Mouse (Mus musculus): ENCODE results near the gene AC153137.1. TPM values are rescaled to one million over a fixed set of nuclear protein-coding genes. Genes with fewer than 3 reads are reported as not detected.
A peak's percentile ranks its signal among the peaks of the same experiment; 100 is the strongest.

The AC153137.1 gene
- polyA plus RNA-seq, 1 experiment from 2014 or later = not detected

- Histone ChIP-seq H3K4me1 (ENCODE audit: control insufficient read depth, insufficient read depth, low read length) (peaks cover 15% of the 10 kb centered on the region), H3K9me3 (replicated peaks; ENCODE audit: control insufficient read depth, low read length) (no peaks in the 10 kb centered on the region), H3K4me2 (ENCODE audit: low read length) (peak overlapping the region; percentile 56), H3K27ac (ENCODE audit: low read depth, low read length) (peak overlapping the region; percentile 99), H3K27me3 (replicated peaks; ENCODE audit: control insufficient read depth, insufficient read depth, low read length) (no peaks in the 10 kb centered on the region), H3K36me3 (ENCODE audit: control insufficient read depth, insufficient read depth, low read length) (peaks cover 8% of the 10 kb centered on the region), H3K9ac (ENCODE audit: low read length) (peak overlapping the region; percentile 87), H3K4me3 (ENCODE audit: low read depth, low read length) (peak overlapping the region; percentile 88)
- ATAC-seq = peak; percentile 99
- under 1% methylated on average over 54 of the region's 66 CpGs for WGBS
- peak; percentile 99 for DNase-seq (ENCODE audit: low spot score)
Observed at GRCm38 (mm10) chr1:30949710-30950455, 27.9 kb downstream of the AC153137.1 start.

- peak; percentile 56 for ATAC-seq
- DNase-seq (ENCODE audit: low spot score) = peak; percentile 63
- Histone ChIP-seq H3K4me1 (ENCODE audit: control insufficient read depth, insufficient read depth, low read length) (peaks cover 15% of the 10 kb centered on the region), H3K27me3 (replicated peaks; ENCODE audit: control insufficient read depth, insufficient read depth, low read length) (no peaks in the 10 kb centered on the region), H3K9me3 (replicated peaks; ENCODE audit: control insufficient read depth, low read length) (no peaks in the 10 kb centered on the region), H3K36me3 (ENCODE audit: control insufficient read depth, insufficient read depth, low read length) (peaks cover 15% of the 10 kb centered on the region), H3K9ac (ENCODE audit: low read length) (peak overlapping the region; percentile 98), H3K27ac (ENCODE audit: low read depth, low read length) (peak overlapping the region; percentile 99), H3K4me3 (ENCODE audit: low read depth, low read length) (peak overlapping the region; percentile 88), H3K4me2 (ENCODE audit: low read length) (peak overlapping the region; percentile 51)
- WGBS = under 1% methylated on average over 70 of the region's 85 CpGs
Observed at GRCm38 (mm10) chr1:30948950-30949639, 28.7 kb downstream of the AC153137.1 start.

- Histone ChIP-seq H3K9ac (ENCODE audit: low read length) (peak overlapping the region; percentile 98), H3K36me3 (ENCODE audit: control insufficient read depth, insufficient read depth, low read length) (peaks cover 22% of the 10 kb centered on the region), H3K27ac (ENCODE audit: low read depth, low read length) (peak overlapping the region; percentile 99), H3K9me3 (replicated peaks; ENCODE audit: control insufficient read depth, low read length) (no peaks in the 10 kb centered on the region), H3K4me1 (ENCODE audit: control insufficient read depth, insufficient read depth, low read length) (peaks cover 15% of the 10 kb centered on the region), H3K4me3 (ENCODE audit: low read depth, low read length) (peak overlapping the region; percentile 88), H3K27me3 (replicated peaks; ENCODE audit: control insufficient read depth, insufficient read depth, low read length) (no peaks in the 10 kb centered on the region), H3K4me2 (ENCODE audit: low read length) (peak overlapping the region; percentile 51)
- DNase-seq (ENCODE audit: low spot score) = peak; percentile 78
- ATAC-seq = no peak
- WGBS = under 1% methylated on average over 16 of the region's 16 CpGs
Observed at GRCm38 (mm10) chr1:30948361-30948949, 29.3 kb downstream of the AC153137.1 start.

GRCm38 (mm10) chr1:30945136-30945535 is 32.6 kb downstream of the AC153137.1 start:
- H3K4me2 ChIP-seq (ENCODE audit: low read length) = no peak overlapping the region
- peaks cover 34% of the 10 kb centered on the region for H3K36me3 ChIP-seq (ENCODE audit: control insufficient read depth, insufficient read depth, low read length)
- no peak for DNase-seq (ENCODE audit: low spot score)
- no peak for ATAC-seq
- WGBS = 90% methylated on average over 6 of the region's 6 CpGs
- H3K4me3 ChIP-seq (ENCODE audit: low read depth, low read length) = no peak overlapping the region
- H3K27ac ChIP-seq (ENCODE audit: low read depth, low read length) = no peak overlapping the region
- H3K9ac ChIP-seq (ENCODE audit: low read length) = no peak overlapping the region
- H3K9me3 ChIP-seq (replicated peaks; ENCODE audit: control insufficient read depth, low read length) = no peaks in the 10 kb centered on the region
- peaks cover 15% of the 10 kb centered on the region for H3K4me1 ChIP-seq (ENCODE audit: control insufficient read depth, insufficient read depth, low read length)
- no peaks in the 10 kb centered on the region for H3K27me3 ChIP-seq (replicated peaks; ENCODE audit: control insufficient read depth, insufficient read depth, low read length)

- WGBS = 86% methylated on average over 3 of the region's 3 CpGs
- ATAC-seq = no peak
- H3K9me3 ChIP-seq (replicated peaks; ENCODE audit: control insufficient read depth, low read length) = no peaks in the 10 kb centered on the region
Observed at GRCm38 (mm10) chr1:30940571-30940970, 37.2 kb downstream of the AC153137.1 start.

GRCm38 (mm10) chr1:30938392-30938791 is 39.4 kb downstream of the AC153137.1 start:
- Histone ChIP-seq H3K4me2 (ENCODE audit: low read length) (no peak overlapping the region), H3K9me3 (replicated peaks; ENCODE audit: control insufficient read depth, low read length) (no peaks in the 10 kb centered on the region), H3K27ac (ENCODE audit: low read depth, low read length) (no peak overlapping the region), H3K36me3 (ENCODE audit: control insufficient read depth, insufficient read depth, low read length) (peaks cover 11% of the 10 kb centered on the region), H3K27me3 (replicated peaks; ENCODE audit: control insufficient read depth, insufficient read depth, low read length) (no peaks in the 10 kb centered on the region), H3K4me3 (ENCODE audit: low read depth, low read length) (no peak overlapping the region), H3K4me1 (ENCODE audit: control insufficient read depth, insufficient read depth, low read length) (no peaks in the 10 kb centered on the region), H3K9ac (ENCODE audit: low read length) (no peak overlapping the region)
- 83% methylated on average over 7 of the region's 7 CpGs for WGBS
- DNase-seq (ENCODE audit: low spot score) = no peak
- ATAC-seq = no peak

More at GRCm38 (mm10) chr1:30940571-30940970, 37.2 kb downstream of the AC153137.1 start:
- Histone ChIP-seq H3K27me3 (replicated peaks; ENCODE audit: control insufficient read depth, insufficient read depth, low read length) (no peaks in the 10 kb centered on the region), H3K9ac (ENCODE audit: low read length) (no peak overlapping the region), H3K4me2 (ENCODE audit: low read length) (no peak overlapping the region), H3K27ac (ENCODE audit: low read depth, low read length) (no peak overlapping the region), H3K4me1 (ENCODE audit: control insufficient read depth, insufficient read depth, low read length) (0 out of 2 replicates have a peak, but pooled peaks cover 2% of the 10 kb centered on the region), H3K36me3 (ENCODE audit: control insufficient read depth, insufficient read depth, low read length) (peaks cover 31% of the 10 kb centered on the region), H3K4me3 (ENCODE audit: low read depth, low read length) (no peak overlapping the region)
- DNase-seq (ENCODE audit: low spot score) = no peak

- Histone ChIP-seq H3K4me2 (ENCODE audit: low read length) (no peak overlapping the region), H3K4me3 (ENCODE audit: low read depth, low read length) (no peak overlapping the region), H3K27me3 (replicated peaks; ENCODE audit: control insufficient read depth, insufficient read depth, low read length) (no peaks in the 10 kb centered on the region), H3K4me1 (ENCODE audit: control insufficient read depth, insufficient read depth, low read length) (no peaks in the 10 kb centered on the region), H3K27ac (ENCODE audit: low read depth, low read length) (no peak overlapping the region), H3K36me3 (ENCODE audit: control insufficient read depth, insufficient read depth, low read length) (peaks cover 8% of the 10 kb centered on the region; the same call in 1 of the 2 replicates), H3K9ac (ENCODE audit: low read length) (no peak overlapping the region), H3K9me3 (replicated peaks; ENCODE audit: control insufficient read depth, low read length) (no peaks in the 10 kb centered on the region)
- ATAC-seq = no peak
- DNase-seq (ENCODE audit: low spot score) = no peak
- 73% methylated on average over 8 of the region's 8 CpGs for WGBS
Observed at GRCm38 (mm10) chr1:30937396-30937965, 40.3 kb downstream of the AC153137.1 start.

- H3K9ac ChIP-seq (ENCODE audit: low read length) = no peak overlapping the region
- no peaks in the 10 kb centered on the region for H3K27me3 ChIP-seq (replicated peaks; ENCODE audit: control insufficient read depth, insufficient read depth, low read length)
- H3K27ac ChIP-seq (ENCODE audit: low read depth, low read length) = no peak overlapping the region
- H3K36me3 ChIP-seq (ENCODE audit: control insufficient read depth, insufficient read depth, low read length) = peaks cover 8% of the 10 kb centered on the region; the same call in 1 of the 2 replicates
- no peak for ATAC-seq
- no peak overlapping the region for H3K4me2 ChIP-seq (ENCODE audit: low read length)
- H3K4me1 ChIP-seq (ENCODE audit: control insufficient read depth, insufficient read depth, low read length) = no peaks in the 10 kb centered on the region
- WGBS = 66% methylated on average over 2 of the region's 2 CpGs
- H3K4me3 ChIP-seq (ENCODE audit: low read depth, low read length) = no peak overlapping the region
- no peak for DNase-seq (ENCODE audit: low spot score)
- no peaks in the 10 kb centered on the region for H3K9me3 ChIP-seq (replicated peaks; ENCODE audit: control insufficient read depth, low read length)
Observed at GRCm38 (mm10) chr1:30936488-30936887, 41.3 kb downstream of the AC153137.1 start.

All from forebrain, embryonic 14.5 days (tissue).